Mouse (Mus musculus) kidney, embryonic 16.5 days (tissue): ENCODE results near the gene Srgap3. TPM values are rescaled to one million over a fixed set of nuclear protein-coding genes. Genes with fewer than 3 reads are reported as not detected.

Source experiments
- ATAC-seq: fragments of 200-750 bp; cut with Nextera tagmentation; 2 replicates; pipeline ENCODE4 v1.8.0; 2017; ENCODE audit warnings: moderate TSS enrichment; ENCODE audit not compliant: low FRiP score, low TSS enrichment
- H3K27ac ChIP-seq: fragments of 300-500 bp; sonication (generic); 2 replicates; pipeline ENCODE4 v1.5.1; 2014; ENCODE audit warnings: low read length
- H3K27me3 ChIP-seq: fragments of 300-500 bp; sonication (generic); 2 replicates; pipeline ENCODE4 v1.6.1; 2014; ENCODE audit warnings: low read length, control low read depth, mixed read lengths; ENCODE audit not compliant: insufficient read depth
- H3K36me3 ChIP-seq: fragments of 300-500 bp; sonication (generic); 2 replicates; pipeline ENCODE4 v1.6.1; 2014; ENCODE audit warnings: low read length, control low read depth, mixed read lengths; ENCODE audit not compliant: insufficient read depth
- H3K4me1 ChIP-seq: fragments of 300-500 bp; sonication (generic); 2 replicates; pipeline ENCODE4 v1.6.1; 2014; ENCODE audit warnings: low read length, control low read depth, mixed read lengths; ENCODE audit not compliant: insufficient read depth
- H3K4me2 ChIP-seq: fragments of 300-500 bp; sonication (generic); replicated peaks from 2 replicates; pipeline ENCODE4 v1.6.1; 2014; ENCODE audit warnings: low read depth, low read length
- H3K4me3 ChIP-seq: fragments of 300-500 bp; sonication (generic); 2 replicates; pipeline ENCODE4 v1.5.1; 2014; ENCODE audit warnings: mild to moderate bottlenecking, low read length
- H3K9ac ChIP-seq: fragments of 300-500 bp; sonication (generic); replicated peaks from 2 replicates; pipeline ENCODE4 v1.6.1; 2014; ENCODE audit warnings: low read length
- H3K9me3 ChIP-seq: fragments of 300-500 bp; sonication (generic); 2 replicates; pipeline ENCODE4 v1.6.1; 2016; ENCODE audit warnings: low read length, control low read depth
- WGBS: fragments of 180-500 bp; shearing (Covaris S2); extraction: QIAGEN DNeasy Blood & Tissue Kit; methylation state at CpG from one replicate; pipeline ENCODE4 v1.1.7; 2014; 5-methylcytosine and 5-hydroxymethylcytosine counted together
- polyA plus RNA-seq: library from polyadenylated mRNA; unstranded; fragments of >200 nt; fragmentation: Nextera tagmentation; extraction: Ambion mirVana; gene quantifications from 2 replicates; pipeline ENCODE4 v1.2.1, GENCODE M21; 2015

The Srgap3 gene
- polyA plus RNA-seq, 1 experiment from 2014 or later = 3.9 TPM

- no peak for ATAC-seq
- H3K4me2 ChIP-seq = no peak overlapping the region
- H3K9ac ChIP-seq = no peak overlapping the region
- WGBS = 46% methylated on average over 1 of the region's 1 CpGs
- H3K27me3 ChIP-seq = no peaks in the 10 kb centered on the region
- H3K4me3 ChIP-seq = no peak overlapping the region
- no peaks in the 10 kb centered on the region for H3K9me3 ChIP-seq
- H3K4me1 ChIP-seq = no peaks in the 10 kb centered on the region
- H3K27ac ChIP-seq = no peak overlapping the region
- H3K36me3 ChIP-seq = no peaks in the 10 kb centered on the region
Observed at GRCm38 (mm10) chr6:112934501-112934900, 12.6 kb downstream of the Srgap3 start.

GRCm38 (mm10) chr6:112932611-112933010, 14.5 kb downstream of the Srgap3 start:
- Histone ChIP-seq H3K4me2 (no peak overlapping the region), H3K27ac (no peak overlapping the region), H3K27me3 (no peaks in the 10 kb centered on the region), H3K36me3 (no peaks in the 10 kb centered on the region), H3K9ac (no peak overlapping the region), H3K4me1 (no peaks in the 10 kb centered on the region), H3K4me3 (no peak overlapping the region), H3K9me3 (no peaks in the 10 kb centered on the region)
- no peak for ATAC-seq
- WGBS = 70% methylated on average over 8 of the region's 8 CpGs

GRCm38 (mm10) chr6:112930011-112930451, 17.0 kb downstream of the Srgap3 start:
- no peaks in the 10 kb centered on the region for H3K9me3 ChIP-seq
- no peaks in the 10 kb centered on the region; the same call in 1 of the 2 replicates for H3K4me1 ChIP-seq
- no peak overlapping the region for H3K9ac ChIP-seq
- whole genome bisulfite sequencing = 64% methylated on average over 5 of the region's 5 CpGs
- no peaks in the 10 kb centered on the region for H3K36me3 ChIP-seq
- H3K4me2 ChIP-seq = no peak overlapping the region
- no peak overlapping the region for H3K4me3 ChIP-seq
- no peak for ATAC-seq
- H3K27me3 ChIP-seq = no peaks in the 10 kb centered on the region
- no peak overlapping the region for H3K27ac ChIP-seq

GRCm38 (mm10) chr6:112929291-112929984, 17.6 kb downstream of the Srgap3 start:
- WGBS = 92% methylated on average over 6 of the region's 6 CpGs
- ATAC-seq = no peak

GRCm38 (mm10) chr6:112928841-112929240, 18.2 kb downstream of the Srgap3 start:
- 79% methylated on average over 6 of the region's 6 CpGs for WGBS
- Histone ChIP-seq H3K4me3 (no peak overlapping the region), H3K27ac (no peak overlapping the region), H3K27me3 (no peaks in the 10 kb centered on the region), H3K4me2 (no peak overlapping the region), H3K36me3 (no peaks in the 10 kb centered on the region), H3K9ac (no peak overlapping the region), H3K9me3 (no peaks in the 10 kb centered on the region), H3K4me1 (no peaks in the 10 kb centered on the region; the same call in 1 of the 2 replicates)
- ATAC-seq = no peak

More at GRCm38 (mm10) chr6:112929291-112929984, 17.6 kb downstream of the Srgap3 start:
- Histone ChIP-seq H3K4me1 (no peaks in the 10 kb centered on the region; the same call in 1 of the 2 replicates), H3K4me3 (no peak overlapping the region), H3K27ac (no peak overlapping the region), H3K36me3 (no peaks in the 10 kb centered on the region), H3K27me3 (no peaks in the 10 kb centered on the region), H3K9me3 (no peaks in the 10 kb centered on the region), H3K9ac (no peak overlapping the region), H3K4me2 (no peak overlapping the region)

- no peak for ATAC-seq
- Histone ChIP-seq H3K9ac (no peak overlapping the region), H3K4me1 (no peaks in the 10 kb centered on the region; the same call in 1 of the 2 replicates), H3K4me2 (no peak overlapping the region), H3K9me3 (no peaks in the 10 kb centered on the region), H3K36me3 (no peaks in the 10 kb centered on the region), H3K4me3 (no peak overlapping the region), H3K27me3 (no peaks in the 10 kb centered on the region), H3K27ac (no peak overlapping the region)
- 89% methylated on average over 5 of the region's 5 CpGs for WGBS
Observed at GRCm38 (mm10) chr6:112927341-112927740, 19.7 kb downstream of the Srgap3 start.

GRCm38 (mm10) chr6:112926011-112926410, 21.1 kb downstream of the Srgap3 start:
- Histone ChIP-seq H3K4me3 (no peak overlapping the region), H3K9me3 (no peaks in the 10 kb centered on the region), H3K4me2 (no peak overlapping the region), H3K36me3 (no peaks in the 10 kb centered on the region), H3K27me3 (no peaks in the 10 kb centered on the region), H3K4me1 (no peaks in the 10 kb centered on the region; the same call in 1 of the 2 replicates), H3K9ac (no peak overlapping the region), H3K27ac (no peak overlapping the region)
- WGBS = 65% methylated on average over 5 of the region's 5 CpGs
- ATAC-seq = no peak

GRCm38 (mm10) chr6:112925234-112925975, 21.7 kb downstream of the Srgap3 start:
- Histone ChIP-seq H3K4me3 (no peak overlapping the region), H3K4me1 (no peaks in the 10 kb centered on the region; the same call in 1 of the 2 replicates), H3K36me3 (no peaks in the 10 kb centered on the region), H3K9ac (no peak overlapping the region), H3K27ac (no peak overlapping the region), H3K4me2 (no peak overlapping the region), H3K27me3 (no peaks in the 10 kb centered on the region), H3K9me3 (no peaks in the 10 kb centered on the region)
- no peak for ATAC-seq
- WGBS = 52% methylated on average over 11 of the region's 11 CpGs

GRCm38 (mm10) chr6:112924606-112925141, 22.4 kb downstream of the Srgap3 start:
- Histone ChIP-seq H3K4me2 (no peak overlapping the region), H3K9ac (no peak overlapping the region), H3K27me3 (no peaks in the 10 kb centered on the region), H3K36me3 (no peaks in the 10 kb centered on the region), H3K9me3 (no peaks in the 10 kb centered on the region), H3K4me3 (no peak overlapping the region), H3K4me1 (no peaks in the 10 kb centered on the region; the same call in 1 of the 2 replicates), H3K27ac (no peak overlapping the region)
- ATAC-seq = no peak
- 76% methylated on average over 13 of the region's 13 CpGs for WGBS
